Mouse (Mus musculus) right cerebral cortex, postnatal 25 days (tissue): ENCODE data around the gene Trit1.

Experiments
- DNase-seq: peaks from one replicate; pipeline ENCODE4 v3.0.0; 2022

Trit1 gene

GRCm38 (mm10) chr4:123050681-123051211 is 34.3 kb downstream of the Trit1 start:
- DNase-seq: peak; percentile 37

GRCm38 (mm10) chr4:123053179-123053578 is 36.8 kb downstream of the Trit1 start:
- peak; percentile 61 for DNase-seq

GRCm38 (mm10) chr4:123054172-123054790 is 37.9 kb downstream of the Trit1 start:
- peak; percentile 39 for DNase-seq

- no peak for DNase-seq
Observed at GRCm38 (mm10) chr4:123056560-123057109, 40.2 kb downstream of the Trit1 start.

- no peak for DNase-seq
Observed at GRCm38 (mm10) chr4:123057957-123058356, 41.6 kb downstream of the Trit1 start.

- DNase-seq: no peak
Observed at GRCm38 (mm10) chr4:123061744-123062143, 45.3 kb downstream of the Trit1 start.

- no peak for DNase-seq
Observed at GRCm38 (mm10) chr4:123068646-123069045, 52.2 kb downstream of the Trit1 start.

GRCm38 (mm10) chr4:123071266-123071966 is 55.0 kb downstream of the Trit1 start:
- no peak for DNase-seq

GRCm38 (mm10) chr4:123076928-123077327 is 60.5 kb downstream of the Trit1 start:
- no peak for DNase-seq

GRCm38 (mm10) chr4:123078231-123078630 is 61.8 kb downstream of the Trit1 start:
- DNase-seq: no peak

GRCm38 (mm10) chr4:123080791-123081190 is 64.4 kb downstream of the Trit1 start:
- DNase-seq: peak; percentile 51

GRCm38 (mm10) chr4:123082283-123083163 is 66.1 kb downstream of the Trit1 start:
- DNase-seq: peak; percentile 52

GRCm38 (mm10) chr4:123083323-123083902 is 67.0 kb downstream of the Trit1 start:
- DNase-seq: no peak

GRCm38 (mm10) chr4:123085290-123085689 is 68.9 kb downstream of the Trit1 start:
- DNase-seq: no peak

- no peak for DNase-seq
Observed at GRCm38 (mm10) chr4:123086381-123086780, 70.0 kb downstream of the Trit1 start.

GRCm38 (mm10) chr4:123092621-123093020 is 76.2 kb downstream of the Trit1 start:
- no peak for DNase-seq

GRCm38 (mm10) chr4:123093064-123093776 is 76.8 kb downstream of the Trit1 start:
- DNase-seq: no peak

- no peak for DNase-seq
Observed at GRCm38 (mm10) chr4:123093869-123094268, 77.5 kb downstream of the Trit1 start.
